19 mouse cellular contexts compared by ENCODE assay signal in genomic region chr17:9896964-9897363, GRCm38 (mm10).
DNase-seq lines count a peak whose midpoint lies in the region; ATAC-seq and TF ChIP-seq lines count a peak whose summit lies in the region.
"Had no signal": no experiment of that assay in that cellular context is flagged by ENCODE, and none has a peak within 500 bp of the region (broad histone marks: within the 10 kb centered on the region; RNA-seq: fewer than 3 reads in every experiment).

No protein-coding gene starts in this region.

- H3K4me1 ChIP-seq in heart, postnatal 0 days (ENCODE audit: control insufficient read depth, insufficient read depth): peaks cover 7% of the 10 kb centered on the region
- no peaks in the 10 kb centered on the region for H3K4me1 ChIP-seq in heart, embryonic 11.5 days (ENCODE audit: control insufficient read depth, insufficient read depth, low read length)
- H3K4me1 ChIP-seq in liver, embryonic 15.5 days (replicated peaks): no peaks in the 10 kb centered on the region

- H3K9ac ChIP-seq in heart, postnatal 0 days (replicated peaks; ENCODE audit: low read depth, low read length): no peak overlapping the region
- H3K9ac ChIP-seq in heart, embryonic 11.5 days (ENCODE audit: low read depth, low read length): no peak overlapping the region
- no peak overlapping the region for H3K9ac ChIP-seq in liver, embryonic 15.5 days
- H3K9ac ChIP-seq: embryonic facial prominence, embryonic 13.5 days; hindbrain, embryonic 14.5 days; limb, embryonic 12.5 days; lung, embryonic 14.5 days; midbrain, embryonic 15.5 days had no signal

- H3K27ac ChIP-seq in heart, postnatal 0 days (ENCODE audit: low read depth): peak overlapping the region; percentile 90; the same call in 1 of the 2 replicates
- no peak overlapping the region for H3K27ac ChIP-seq in heart, embryonic 11.5 days (ENCODE audit: low read depth, low read length)
- no peak overlapping the region for H3K27ac ChIP-seq in liver, embryonic 15.5 days (replicated peaks)
- H3K27ac ChIP-seq: embryonic facial prominence, embryonic 13.5 days; hindbrain, embryonic 14.5 days; limb, embryonic 12.5 days had no signal

- no peak overlapping the region for H3K4me2 ChIP-seq in heart, postnatal 0 days (ENCODE audit: low read depth, low read length)
- H3K4me2 ChIP-seq in heart, embryonic 11.5 days: no peak overlapping the region
- H3K4me2 ChIP-seq in liver, embryonic 15.5 days: no peak overlapping the region
- H3K4me2 ChIP-seq: embryonic facial prominence, embryonic 13.5 days; hindbrain, embryonic 14.5 days; limb, embryonic 12.5 days; lung, embryonic 14.5 days; midbrain, embryonic 15.5 days had no signal

- no peak for ATAC-seq in heart, postnatal 0 days (ENCODE audit: insufficient read depth, low read depth)
- no peak for ATAC-seq in heart, embryonic 11.5 days (replicated peaks; ENCODE audit: insufficient number of reproducible peaks, low FRiP score, low TSS enrichment)
- peak; percentile 42; the same call in 1 of the 2 replicates for ATAC-seq in liver, embryonic 15.5 days (ENCODE audit: insufficient read depth)
- ATAC-seq: forebrain, embryonic 16.5 days; midbrain, embryonic 15.5 days; Patski had no signal

- peak; percentile 70 to 81 for DNase-seq in adrenal gland, adult (ENCODE audit: inconsistent age in 2 of 2, low spot score in 1 of 2)
- DNase-seq in adrenal gland, adult 18-20 months (ENCODE audit: low spot score in 2 of 2): no peak
- DNase-seq in heart, postnatal 0 days (ENCODE audit: low spot score): no peak
- DNase-seq in adrenal gland, postnatal 10 days: peak; percentile 61
- no peak for DNase-seq in thymus, postnatal 14 days
- no peak for DNase-seq in ovary, postnatal 10 days (ENCODE audit: low spot score)
- DNase-seq: cerebellum, adult 9-11 months; kidney, adult 11 months; lung, embryonic 14.5 days; lung, postnatal 36 days had no signal

- WGBS in heart, postnatal 0 days: 45% methylated on average over 2 of the region's 2 CpGs
- 43% methylated on average over 2 of the region's 2 CpGs for WGBS in heart, embryonic 11.5 days (ENCODE audit: insufficient replicate concordance)
- WGBS in liver, embryonic 15.5 days (ENCODE audit: insufficient replicate concordance): 31% methylated on average over 2 of the region's 2 CpGs

- no peak for TF ChIP-seq EP300 in heart, postnatal 0 days (IDR thresholded peaks at IDR 0.05; ENCODE audit: low read depth)

- H3K27me3 ChIP-seq in heart, postnatal 0 days (ENCODE audit: control insufficient read depth, insufficient read depth, low read length): no peaks in the 10 kb centered on the region
- H3K27me3 ChIP-seq in heart, embryonic 11.5 days (ENCODE audit: control insufficient read depth, insufficient read depth, low read length): no peaks in the 10 kb centered on the region
- H3K27me3 ChIP-seq in liver, embryonic 15.5 days: no peaks in the 10 kb centered on the region
- H3K27me3 ChIP-seq: embryonic facial prominence, embryonic 13.5 days; limb, embryonic 12.5 days; midbrain, embryonic 15.5 days; Patski had no signal

- no peak for TF ChIP-seq CTCF in heart, postnatal 0 days (IDR thresholded peaks at IDR 0.05; ENCODE audit: low read depth)

- no peaks in the 10 kb centered on the region for H3K36me3 ChIP-seq in heart, postnatal 0 days (replicated peaks; ENCODE audit: control insufficient read depth, insufficient read depth, low read length)
- no peaks in the 10 kb centered on the region for H3K36me3 ChIP-seq in heart, embryonic 11.5 days (ENCODE audit: control insufficient read depth, insufficient read depth, low read length)
- H3K36me3 ChIP-seq in liver, embryonic 15.5 days (replicated peaks): no peaks in the 10 kb centered on the region
- H3K36me3 ChIP-seq: embryonic facial prominence, embryonic 13.5 days; limb, embryonic 12.5 days; midbrain, embryonic 15.5 days had no signal

- no peaks in the 10 kb centered on the region for H3K9me3 ChIP-seq in heart, postnatal 0 days (replicated peaks; ENCODE audit: control insufficient read depth, low read length)
- H3K9me3 ChIP-seq in heart, embryonic 11.5 days (replicated peaks; ENCODE audit: control insufficient read depth, low read length): no peaks in the 10 kb centered on the region
- H3K9me3 ChIP-seq in liver, embryonic 15.5 days (replicated peaks): no peaks in the 10 kb centered on the region
- H3K9me3 ChIP-seq: embryonic facial prominence, embryonic 13.5 days; limb, embryonic 12.5 days; midbrain, embryonic 15.5 days had no signal

- H3K4me3 ChIP-seq in heart, postnatal 0 days (ENCODE audit: low read depth, low read length): no peak overlapping the region
- H3K4me3 ChIP-seq in heart, embryonic 11.5 days (ENCODE audit: low read depth, low read length): no peak overlapping the region
- no peak overlapping the region for H3K4me3 ChIP-seq in liver, embryonic 15.5 days (replicated peaks)
- H3K4me3 ChIP-seq: embryonic facial prominence, embryonic 13.5 days; limb, embryonic 12.5 days; midbrain, embryonic 15.5 days; myocyte had no signal

Comparison
In these comparisons a context has a peak if more than half of its experiments do, and no peak if none do; other contexts are left out.
1. DNase-seq: peak in adrenal gland, adult (2 of 2) and adrenal gland, postnatal 10 days (single experiment); none in adrenal gland, adult 18-20 months (0 of 2), heart, postnatal 0 days (single experiment), thymus, postnatal 14 days (single experiment) and ovary, postnatal 10 days (single experiment).